Mouse (Mus musculus) lung, embryonic 16.5 days (tissue): ENCODE results near the gene Col18a1. TPM values are rescaled to one million over a fixed set of nuclear protein-coding genes. Genes with fewer than 3 reads are reported as not detected.

Source experiments
- ATAC-seq: fragments of 200-750 bp; cut with Nextera tagmentation; 2 replicates; pipeline ENCODE4 v1.8.0; 2017; ENCODE audit warnings: low read depth, mild to moderate bottlenecking, moderate library complexity
- H3K27ac ChIP-seq: fragments of 300-500 bp; sonication (generic); 2 replicates; pipeline ENCODE4 v1.5.1; 2014; ENCODE audit warnings: mild to moderate bottlenecking, control low read depth, low read length
- H3K27me3 ChIP-seq: fragments of 300-500 bp; sonication (generic); 2 replicates; pipeline ENCODE4 v1.6.1; 2014; ENCODE audit warnings: low read depth, low read length, mixed read lengths; ENCODE audit not compliant: control insufficient read depth, insufficient read depth
- H3K36me3 ChIP-seq: fragments of 300-500 bp; sonication (generic); 2 replicates; pipeline ENCODE4 v1.6.1; 2014; ENCODE audit warnings: low read length; ENCODE audit not compliant: control insufficient read depth, insufficient read depth
- H3K4me1 ChIP-seq: fragments of 300-500 bp; sonication (generic); replicated peaks from 2 replicates; pipeline ENCODE4 v1.6.1; 2014; ENCODE audit warnings: low read length, mixed read lengths; ENCODE audit not compliant: control insufficient read depth, insufficient read depth
- H3K4me2 ChIP-seq: fragments of 300-500 bp; sonication (generic); 2 replicates; pipeline ENCODE4 v1.6.1; 2014; ENCODE audit warnings: low read depth, low read length, control low read depth
- H3K4me3 ChIP-seq: fragments of 300-500 bp; sonication (generic); 2 replicates; pipeline ENCODE4 v1.5.1; 2014; ENCODE audit warnings: mild to moderate bottlenecking, low read length, control low read depth
- H3K9ac ChIP-seq: fragments of 300-500 bp; sonication (generic); 2 replicates; pipeline ENCODE4 v1.6.1; 2014; ENCODE audit warnings: low read length, control low read depth
- H3K9me3 ChIP-seq: fragments of 300-500 bp; sonication (generic); 2 replicates; pipeline ENCODE4 v1.6.1; 2016; ENCODE audit warnings: low read length; ENCODE audit not compliant: control insufficient read depth
- WGBS: fragments of 180-500 bp; shearing (Covaris S2); extraction: QIAGEN DNeasy Blood & Tissue Kit; methylation state at CpG from one replicate; pipeline ENCODE4 v1.1.7; 2014; 5-methylcytosine and 5-hydroxymethylcytosine counted together
- polyA plus RNA-seq: library from polyadenylated mRNA; unstranded; fragments of >200 nt; fragmentation: Nextera tagmentation; extraction: Ambion mirVana; gene quantifications from 2 replicates; pipeline ENCODE4 v1.2.1, GENCODE M21; 2015

Gene Col18a1
- polyA plus RNA-seq, 1 experiment from 2014 or later: 315 TPM

DNA sequence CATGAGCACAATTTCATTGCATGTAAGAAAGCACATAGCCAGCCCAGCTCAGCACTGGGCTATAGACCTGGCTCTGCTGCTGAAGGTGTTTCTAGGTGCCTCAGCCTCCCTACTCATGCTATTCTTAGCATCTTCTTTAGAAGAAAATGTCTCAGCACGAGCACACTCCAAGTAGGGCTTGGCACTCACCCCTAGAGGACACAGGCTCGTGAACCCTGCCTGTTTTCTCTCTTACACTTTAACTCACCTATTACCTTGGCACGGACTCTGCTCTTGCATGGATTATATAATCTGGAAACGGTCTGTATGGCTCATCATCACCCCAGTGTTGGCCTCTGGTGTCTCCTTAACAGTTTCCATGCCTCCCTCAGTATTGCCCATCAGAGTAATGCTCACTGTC lies 154.7 kb downstream of the Col18a1 start:
- no peak for ATAC-seq
- Histone ChIP-seq H3K27me3 (no peaks in the 10 kb centered on the region), H3K4me2 (no peak overlapping the region), H3K36me3 (no peaks in the 10 kb centered on the region), H3K27ac (no peak overlapping the region), H3K9me3 (no peaks in the 10 kb centered on the region), H3K4me1 (no peaks in the 10 kb centered on the region; the same call in 1 of the 2 replicates), H3K9ac (no peak overlapping the region), H3K4me3 (no peak overlapping the region)
- WGBS: 70% methylated on average over 4 of the region's 4 CpGs

DNA sequence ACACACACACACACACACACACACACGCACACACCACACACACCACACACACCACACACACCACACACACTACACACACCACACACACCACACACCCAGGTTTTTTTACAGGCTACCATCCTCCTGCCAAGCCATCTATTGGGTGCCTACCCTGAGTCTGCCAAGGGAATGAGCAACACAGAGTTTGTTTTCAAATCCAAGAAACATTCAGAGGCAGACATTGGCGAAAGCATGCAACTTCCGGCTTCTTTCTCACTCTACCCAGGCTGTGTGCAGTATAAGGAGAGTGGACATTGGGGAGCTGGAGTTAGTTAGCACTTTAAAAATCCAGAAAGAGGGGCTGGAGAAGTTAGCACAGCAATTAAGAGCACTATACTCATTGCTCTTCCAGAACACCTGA lies 157.7 kb downstream of the Col18a1 start:
- H3K4me3 ChIP-seq: no peak overlapping the region
- no peaks in the 10 kb centered on the region for H3K27me3 ChIP-seq
- H3K36me3 ChIP-seq: no peaks in the 10 kb centered on the region
- no peaks in the 10 kb centered on the region for H3K9me3 ChIP-seq
- no peak overlapping the region for H3K4me2 ChIP-seq
- 79% methylated on average over 3 of the region's 3 CpGs for WGBS
- H3K9ac ChIP-seq: no peak overlapping the region
- H3K27ac ChIP-seq: no peak overlapping the region
- no peaks in the 10 kb centered on the region; the same call in 1 of the 2 replicates for H3K4me1 ChIP-seq
- no peak for ATAC-seq

DNA sequence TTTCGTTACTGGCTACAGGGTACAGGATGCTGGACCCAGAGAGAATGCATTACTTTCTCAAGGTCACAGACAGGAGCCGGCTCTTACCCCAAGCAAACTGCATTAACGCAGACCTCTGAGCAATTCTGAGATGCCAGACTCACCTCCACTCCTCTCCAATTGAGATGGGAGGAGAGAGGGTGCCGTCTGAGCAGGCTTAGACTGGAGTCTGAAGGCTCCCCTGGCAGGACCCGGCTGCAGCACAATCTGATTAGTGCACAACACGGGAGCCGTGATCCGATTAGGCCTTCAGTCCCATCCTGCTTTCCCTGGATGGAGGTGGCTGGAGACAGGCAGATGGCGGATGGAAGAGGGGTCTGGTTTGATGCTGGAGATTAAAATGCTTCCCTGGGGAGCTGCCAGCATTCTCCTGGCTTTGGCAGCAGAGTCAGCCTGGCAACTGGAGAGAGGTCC lies 158.2 kb downstream of the Col18a1 start:
- Histone ChIP-seq H3K27ac (no peak overlapping the region), H3K4me2 (no peak overlapping the region), H3K36me3 (no peaks in the 10 kb centered on the region), H3K4me1 (no peaks in the 10 kb centered on the region; the same call in 1 of the 2 replicates), H3K9me3 (no peaks in the 10 kb centered on the region), H3K27me3 (no peaks in the 10 kb centered on the region), H3K4me3 (no peak overlapping the region), H3K9ac (no peak overlapping the region)
- ATAC-seq: peak; percentile 12; the same call in 1 of the 2 replicates
- WGBS: 31% methylated on average over 9 of the region's 9 CpGs

DNA sequence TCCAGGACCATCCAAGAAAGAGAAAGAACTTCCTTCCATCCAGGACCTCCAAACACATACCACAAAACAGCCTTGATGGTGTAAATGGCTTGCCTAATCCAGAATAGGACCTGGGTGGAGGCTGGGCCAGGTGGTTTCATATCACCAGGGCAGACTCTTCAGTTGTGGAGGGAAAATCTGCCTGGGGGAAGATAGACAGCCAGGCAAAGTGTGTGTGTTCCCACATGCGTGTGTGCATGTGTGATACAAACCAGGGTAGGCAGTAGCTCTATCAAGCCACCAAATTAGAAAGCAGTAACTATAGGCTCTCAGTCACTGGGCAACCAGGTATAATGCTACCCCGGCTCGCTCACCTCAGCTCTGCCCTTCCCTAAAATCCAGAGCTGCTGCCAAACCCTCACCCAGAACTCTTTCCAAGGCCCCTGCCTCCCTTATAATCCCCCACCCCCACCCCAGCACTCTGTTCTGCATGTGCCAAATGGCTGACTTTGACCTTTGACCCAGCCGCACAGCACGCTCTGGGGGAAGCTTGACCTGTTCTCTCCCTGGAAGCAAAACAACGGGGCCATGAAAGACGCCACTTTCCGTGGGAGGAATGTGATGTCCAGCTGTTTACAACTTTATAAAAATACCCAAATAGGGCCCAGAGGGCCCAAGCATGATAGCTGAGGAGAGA lies 158.8 kb downstream of the Col18a1 start:
- no peaks in the 10 kb centered on the region for H3K36me3 ChIP-seq
- 35% methylated on average over 8 of the region's 8 CpGs for WGBS
- no peak overlapping the region for H3K4me3 ChIP-seq
- no peak overlapping the region for H3K9ac ChIP-seq
- H3K4me2 ChIP-seq: no peak overlapping the region
- no peak overlapping the region for H3K27ac ChIP-seq
- H3K9me3 ChIP-seq: no peaks in the 10 kb centered on the region
- no peaks in the 10 kb centered on the region; the same call in 1 of the 2 replicates for H3K4me1 ChIP-seq
- no peaks in the 10 kb centered on the region for H3K27me3 ChIP-seq
- ATAC-seq: no peak

DNA sequence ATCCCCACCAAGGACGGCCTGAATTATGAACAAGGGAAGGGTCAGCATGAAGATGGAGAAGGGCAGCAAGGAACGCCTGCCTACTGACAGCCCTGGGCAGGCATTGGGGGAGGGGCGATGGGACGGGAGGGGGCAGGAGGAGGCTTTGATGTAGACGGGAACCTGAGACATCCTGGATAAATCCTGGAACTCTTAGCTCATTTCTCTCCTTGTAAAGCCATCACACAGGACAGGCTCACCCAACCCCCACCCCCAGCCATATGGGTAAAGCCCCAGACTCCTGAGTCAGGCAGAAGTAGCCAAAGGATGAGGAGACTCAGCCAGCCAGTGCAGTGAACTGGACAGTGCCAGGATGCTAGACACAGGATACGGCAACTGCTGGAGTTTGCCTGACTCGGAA lies 161.4 kb downstream of the Col18a1 start:
- Histone ChIP-seq H3K36me3 (no peaks in the 10 kb centered on the region), H3K4me2 (no peak overlapping the region), H3K9ac (no peak overlapping the region), H3K4me3 (no peak overlapping the region), H3K9me3 (peaks cover 4% of the 10 kb centered on the region; the same call in 1 of the 2 replicates), H3K27me3 (no peaks in the 10 kb centered on the region), H3K4me1 (no peaks in the 10 kb centered on the region; the same call in 1 of the 2 replicates), H3K27ac (no peak overlapping the region)
- 23% methylated on average over 7 of the region's 7 CpGs for WGBS
- ATAC-seq: no peak

Other genes starting within 250 kb of the Col18a1 start
- gene Pcbp3, start 204.7 kb downstream of the Col18a1 start, polyA plus RNA-seq: 30.7 and 34.9 TPM in 2 replicates
- gene Slc19a1, start 134.3 kb downstream of the Col18a1 start, polyA plus RNA-seq: 21.1 and 21.5 TPM in 2 replicates
- gene Pofut2, start 92.7 kb upstream of the Col18a1 start, polyA plus RNA-seq: 126 and 132 TPM in 2 replicates